Mouse (Mus musculus) erythroblast, embryonic 14.5 days (primary cell): ENCODE data around the gene Pde4d.

Experiments
- GATA1 ChIP-seq: IDR thresholded peaks from 2 replicates; pipeline ENCODE4 v1.6.1; 2012; ENCODE audit warnings: low read length, inconsistent platforms, mixed read lengths
- TAL1 ChIP-seq: IDR thresholded peaks from 3 replicates; pipeline ENCODE4 v1.6.1; 2012; ENCODE audit warnings: low read length, inconsistent platforms, mixed read lengths

DNA sequence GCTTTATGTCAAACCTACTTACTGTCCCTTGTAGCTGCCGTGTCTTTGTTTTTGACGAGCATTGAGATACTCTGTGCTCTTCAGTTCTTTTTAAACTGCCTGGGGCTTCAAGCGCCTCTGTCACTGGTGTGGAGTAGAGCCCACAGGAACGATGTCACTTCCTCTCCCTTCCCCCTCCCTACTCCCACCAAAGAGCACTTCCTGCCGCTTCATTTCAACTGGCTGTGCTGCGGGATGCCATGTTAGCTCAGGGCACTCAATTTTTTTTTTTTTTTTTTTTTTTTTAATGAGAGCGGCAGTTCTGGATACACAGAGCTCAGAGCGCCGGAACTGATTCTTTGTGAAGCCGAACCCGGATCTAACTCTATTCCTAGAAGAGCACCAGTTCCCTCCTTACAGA lies 789.5 kb downstream of the Pde4d start:
- TF ChIP-seq TAL1 (no peak), GATA1 (no peak)
